Mouse (Mus musculus) embryonic facial prominence, embryonic 11.5 days (tissue): ENCODE results near the gene Tardbp. TPM values are rescaled to one million over a fixed set of nuclear protein-coding genes. Genes with fewer than 3 reads are reported as not detected.
A peak's percentile ranks its signal among the peaks of the same experiment; 100 is the strongest.

ENCODE experiments used
- ATAC-seq: fragments of 200-750 bp; cut with Nextera tagmentation; replicated peaks from 2 replicates; pipeline ENCODE4 v1.8.0; 2017; ENCODE audit warnings: low read depth; ENCODE audit not compliant: insufficient number of reproducible peaks, low FRiP score, low TSS enrichment
- DNase-seq: peaks from one replicate; pipeline ENCODE4 v3.0.0-alpha.2; 2015; ENCODE audit warnings: low spot score
- H3K27ac ChIP-seq: fragments of 300-500 bp; sonication (generic); replicated peaks from 2 replicates; pipeline ENCODE4 v1.5.1; 2014; ENCODE audit warnings: mild to moderate bottlenecking, low read depth, low read length, control low read depth
- H3K27me3 ChIP-seq: fragments of 300-500 bp; sonication (generic); 2 replicates; pipeline ENCODE4 v1.6.1; 2014; ENCODE audit warnings: mild to moderate bottlenecking, low read length, moderate library complexity, mixed read lengths; ENCODE audit not compliant: control insufficient read depth, insufficient read depth
- H3K36me3 ChIP-seq: fragments of 300-500 bp; sonication (generic); replicated peaks from 2 replicates; pipeline ENCODE4 v1.6.1; 2014; ENCODE audit warnings: low read depth, mild to moderate bottlenecking, low read length, moderate library complexity, mixed read lengths; ENCODE audit not compliant: control insufficient read depth, insufficient read depth
- H3K4me1 ChIP-seq: fragments of 300-500 bp; sonication (generic); 2 replicates; pipeline ENCODE4 v1.6.1; 2014; ENCODE audit warnings: low read length, mixed read lengths; ENCODE audit not compliant: control insufficient read depth, insufficient read depth
- H3K4me2 ChIP-seq: fragments of 300-500 bp; sonication (generic); 2 replicates; pipeline ENCODE4 v1.6.1; 2014; ENCODE audit warnings: low read depth, mild to moderate bottlenecking, control low read depth, low read length, moderate library complexity
- H3K4me3 ChIP-seq: fragments of 300-500 bp; sonication (generic); 2 replicates; pipeline ENCODE4 v1.5.1; 2014; ENCODE audit warnings: low read depth, low read length, control low read depth
- H3K9ac ChIP-seq: fragments of 300-500 bp; sonication (generic); replicated peaks from 2 replicates; pipeline ENCODE4 v1.6.1; 2014; ENCODE audit warnings: mild to moderate bottlenecking, control low read depth, low read length
- H3K9me3 ChIP-seq: fragments of 300-500 bp; sonication (generic); replicated peaks from 2 replicates; pipeline ENCODE4 v1.6.1; 2016; ENCODE audit warnings: mild to moderate bottlenecking, low read length, inconsistent platforms, mixed read lengths; ENCODE audit not compliant: control insufficient read depth
- WGBS: fragments of 180-500 bp; shearing (Covaris S2); extraction: QIAGEN DNeasy Blood & Tissue Kit; methylation state at CpG from one replicate; pipeline ENCODE4 v1.1.7; 2014; 5-methylcytosine and 5-hydroxymethylcytosine counted together
- polyA plus RNA-seq: library from polyadenylated mRNA; unstranded; fragments of >200 nt; fragmentation: Nextera tagmentation; extraction: Ambion mirVana; gene quantifications from 2 replicates; pipeline ENCODE4 v1.2.1, GENCODE M21; 2014

The Tardbp gene
- polyA plus RNA-seq, 1 experiment from 2014 or later, result 240 TPM

GRCm38 (mm10) chr4:148602357-148603120 lies 24.3 kb downstream of the Tardbp start, which contains the start of gene Masp2:
Gene Masp2, plus strand, starts transcription at chr4:148602554.
- WGBS, result 90% methylated on average over 14 of the region's 14 CpGs
- DNase-seq, result no peak
- H3K27me3 ChIP-seq, result no peaks in the 10 kb centered on the region

GRCm38 (mm10) chr4:148601871-148602270 lies 24.9 kb downstream of the Tardbp start:
- Histone ChIP-seq H3K36me3 (no peaks in the 10 kb centered on the region; the same call in 1 of the 2 replicates), H3K27me3 (no peaks in the 10 kb centered on the region), H3K9me3 (no peaks in the 10 kb centered on the region), H3K4me2 (no peak overlapping the region), H3K4me1 (no peaks in the 10 kb centered on the region), H3K27ac (no peak overlapping the region), H3K4me3 (no peak overlapping the region), H3K9ac (no peak overlapping the region)
- ATAC-seq (no peak), DNase-seq (no peak)
- WGBS, result 88% methylated on average over 4 of the region's 4 CpGs

More at GRCm38 (mm10) chr4:148602357-148603120, 24.3 kb downstream of the Tardbp start, which contains the start of gene Masp2:
- H3K36me3 ChIP-seq, result no peaks in the 10 kb centered on the region
- no peak within 1 kb of the TSS for H3K4me3 ChIP-seq
- ATAC-seq, result no peak
- H3K4me1 ChIP-seq, result no peaks in the 10 kb centered on the region
- H3K9ac ChIP-seq, result no peak within 1 kb of the TSS
- H3K9me3 ChIP-seq, result no peaks in the 10 kb centered on the region
- no peak within 1 kb of the TSS for H3K27ac ChIP-seq
- no peak within 1 kb of the TSS for H3K4me2 ChIP-seq

GRCm38 (mm10) chr4:148600316-148600715 lies 26.5 kb downstream of the Tardbp start:
- H3K9ac ChIP-seq, result no peak overlapping the region
- peaks cover 8% of the 10 kb centered on the region for H3K36me3 ChIP-seq
- DNase-seq, result no peak
- no peak overlapping the region for H3K4me2 ChIP-seq
- WGBS, result 86% methylated on average over 4 of the region's 4 CpGs
- H3K27ac ChIP-seq, result no peak overlapping the region
- no peaks in the 10 kb centered on the region for H3K4me1 ChIP-seq
- H3K4me3 ChIP-seq, result no peak overlapping the region
- H3K27me3 ChIP-seq, result no peaks in the 10 kb centered on the region
- no peaks in the 10 kb centered on the region for H3K9me3 ChIP-seq
- ATAC-seq, result no peak

DNA sequence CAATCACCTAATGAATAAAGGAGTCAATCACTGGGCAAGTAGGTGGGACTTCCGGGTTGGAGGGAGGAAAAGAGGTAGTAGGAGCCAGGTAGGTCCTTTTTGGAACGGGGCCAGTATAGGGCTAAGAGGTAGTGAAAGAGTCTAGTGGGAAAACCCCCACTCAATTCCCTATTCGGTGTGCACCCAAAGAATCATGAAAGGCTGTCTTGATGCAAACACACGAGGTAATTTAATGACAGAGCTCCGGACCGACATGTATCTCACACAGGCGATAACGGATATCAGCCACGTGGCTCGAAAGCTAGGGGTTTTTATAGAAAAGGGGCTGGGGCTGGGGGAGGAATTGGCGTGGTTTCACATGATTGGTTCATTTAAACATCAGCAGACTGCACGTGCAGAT lies 28.0 kb downstream of the Tardbp start:
- 93% methylated on average over 12 of the region's 12 CpGs for WGBS
- Histone ChIP-seq H3K9ac (no peak overlapping the region), H3K27ac (no peak overlapping the region), H3K4me2 (no peak overlapping the region), H3K36me3 (peaks cover 18% of the 10 kb centered on the region), H3K4me1 (no peaks in the 10 kb centered on the region), H3K27me3 (no peaks in the 10 kb centered on the region), H3K4me3 (no peak overlapping the region), H3K9me3 (no peaks in the 10 kb centered on the region)
- ATAC-seq, result no peak
- DNase-seq, result no peak

DNA sequence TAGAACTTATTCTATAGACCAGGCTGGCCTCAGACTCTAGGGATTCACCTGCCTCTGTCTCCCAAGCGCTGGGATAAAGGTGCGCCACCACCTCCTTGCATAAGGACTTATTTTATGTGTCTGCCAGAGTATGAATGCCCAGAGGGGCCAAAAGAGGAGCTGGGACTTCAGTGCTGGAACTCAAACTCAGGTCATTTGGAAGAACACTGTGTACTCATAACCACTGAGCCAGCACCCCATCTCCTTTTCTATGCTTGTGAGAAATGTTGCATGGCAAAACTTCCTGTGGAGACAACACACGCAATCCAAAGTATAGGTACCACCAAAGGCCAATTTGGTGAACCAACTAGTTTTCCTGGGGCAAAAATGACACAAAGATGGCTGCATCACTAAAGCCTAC lies 30.1 kb downstream of the Tardbp start:
- no peak overlapping the region for H3K4me2 ChIP-seq
- no peak overlapping the region for H3K4me3 ChIP-seq
- no peaks in the 10 kb centered on the region for H3K27me3 ChIP-seq
- WGBS, result 95% methylated on average over 3 of the region's 3 CpGs
- H3K9ac ChIP-seq, result no peak overlapping the region
- ATAC-seq (no peak), DNase-seq (no peak)
- peaks cover 20% of the 10 kb centered on the region for H3K36me3 ChIP-seq
- no peak overlapping the region for H3K27ac ChIP-seq
- no peaks in the 10 kb centered on the region for H3K4me1 ChIP-seq
- H3K9me3 ChIP-seq, result no peaks in the 10 kb centered on the region

- H3K9me3 ChIP-seq, result no peaks in the 10 kb centered on the region
- H3K27me3 ChIP-seq, result no peaks in the 10 kb centered on the region
- 83% methylated on average over 6 of the region's 6 CpGs for WGBS
- no peak overlapping the region for H3K9ac ChIP-seq
- no peak for ATAC-seq
- H3K4me1 ChIP-seq, result no peaks in the 10 kb centered on the region
- no peak overlapping the region for H3K4me3 ChIP-seq
- H3K4me2 ChIP-seq, result no peak overlapping the region
- H3K27ac ChIP-seq, result no peak overlapping the region
- DNase-seq, result no peak
- peaks cover 20% of the 10 kb centered on the region for H3K36me3 ChIP-seq
Measured at GRCm38 (mm10) chr4:148595916-148596315, 30.9 kb downstream of the Tardbp start.

GRCm38 (mm10) chr4:148593996-148594395 lies 32.8 kb downstream of the Tardbp start:
- H3K4me3 ChIP-seq, result no peak overlapping the region
- no peak overlapping the region for H3K27ac ChIP-seq
- DNase-seq, result no peak
- no peaks in the 10 kb centered on the region for H3K4me1 ChIP-seq
- no peaks in the 10 kb centered on the region for H3K9me3 ChIP-seq
- WGBS, result 96% methylated on average over 11 of the region's 11 CpGs
- no peak overlapping the region for H3K9ac ChIP-seq
- H3K27me3 ChIP-seq, result no peaks in the 10 kb centered on the region
- ATAC-seq, result no peak
- H3K4me2 ChIP-seq, result no peak overlapping the region
- H3K36me3 ChIP-seq, result peaks cover 20% of the 10 kb centered on the region

- Histone ChIP-seq H3K27me3 (no peaks in the 10 kb centered on the region), H3K4me3 (peak overlapping the region; percentile 96), H3K4me2 (peak overlapping the region; percentile 90), H3K27ac (no peak overlapping the region), H3K9ac (peak overlapping the region; percentile 80), H3K4me1 (no peaks in the 10 kb centered on the region), H3K36me3 (peaks cover 19% of the 10 kb centered on the region), H3K9me3 (no peaks in the 10 kb centered on the region)
- ATAC-seq (peak; percentile 63), DNase-seq (no peak)
- WGBS, result under 1% methylated on average over 52 of the region's 53 CpGs
Measured at GRCm38 (mm10) chr4:148591637-148592380, 35.0 kb downstream of the Tardbp start.
